Mouse (Mus musculus): ENCODE measurements around the gene Zfp367. TPM values are rescaled to one million over a fixed set of nuclear protein-coding genes. Genes with fewer than 3 reads are reported as not detected.

Zfp367 gene
- total RNA-seq, 4 experiments from 2014 or later: 13.6 to 22.2 (median 15.2) TPM

- DNase-seq (ENCODE audit: low spot score in 2 of 2): no peak
Observed at GRCm38 (mm10) chr13:64092141-64092540, 60.9 kb downstream of the Zfp367 start.

GRCm38 (mm10) chr13:64091006-64091405 lies 62.0 kb downstream of the Zfp367 start:
- DNase-seq (ENCODE audit: low spot score in 2 of 2): no peak

GRCm38 (mm10) chr13:64090278-64090677 lies 62.7 kb downstream of the Zfp367 start:
- no peak for DNase-seq (ENCODE audit: low spot score in 2 of 2)

- no peak for DNase-seq (ENCODE audit: low spot score in 2 of 2)
Observed at GRCm38 (mm10) chr13:64089130-64089529, 63.9 kb downstream of the Zfp367 start, which contains the start of gene Hsd17b3. Hsd17b3 (minus strand) TSS chr13:64089230.

- DNase-seq (ENCODE audit: low spot score in 2 of 2): no peak
Observed at GRCm38 (mm10) chr13:64088057-64088456, 64.9 kb downstream of the Zfp367 start.

- no peak for DNase-seq (ENCODE audit: low spot score in 2 of 2)
Observed at GRCm38 (mm10) chr13:64086036-64086435, 67.0 kb downstream of the Zfp367 start.

- no peak for DNase-seq (ENCODE audit: low spot score in 2 of 2)
Observed at GRCm38 (mm10) chr13:64083331-64083730, 69.7 kb downstream of the Zfp367 start.

Other genes with a start within 250 kb of the Zfp367 start
- gene Hsd17b3, start 64.0 kb downstream of the Zfp367 start, total RNA-seq (2022): not detected
- 1 to 10 TPM in 3 of 4 experiments, under 1 TPM in 1; 0.52 to 2.0 (median 1.2) TPM for gene Slc35d2, start 23.8 kb downstream of the Zfp367 start, total RNA-seq (2022)
- 100 to 1,000 TPM; 139 to 153 (median 147) TPM for gene Habp4, start 8.6 kb upstream of the Zfp367 start, total RNA-seq (2022)
- 10 to 100 TPM; 10.9 to 15.5 (median 13.2) TPM for gene Cdc14b, start 122.1 kb upstream of the Zfp367 start, total RNA-seq (2022)
- gene Aaed1, start 159.5 kb upstream of the Zfp367 start, total RNA-seq (2022): 10 to 100 TPM; 17.0 to 25.9 (median 18.8) TPM
- gene Ctsl, start 217.7 kb upstream of the Zfp367 start, total RNA-seq (2022): 100 to 1,000 TPM; 110 to 244 (median 174) TPM